Mouse (Mus musculus) lung, postnatal 0 days (tissue): ENCODE results near the gene Hagh.

Source experiments
- CTCF ChIP-seq: IDR thresholded peaks from 2 replicates; pipeline ENCODE4 v1.5.1; 2016; ENCODE audit warnings: antibody characterized with exemption, mild to moderate bottlenecking
- EP300 ChIP-seq: IDR thresholded peaks from 2 replicates; pipeline ENCODE4 v1.6.1; 2016; ENCODE audit warnings: antibody characterized with exemption, mild to moderate bottlenecking, control low read depth

DNA sequence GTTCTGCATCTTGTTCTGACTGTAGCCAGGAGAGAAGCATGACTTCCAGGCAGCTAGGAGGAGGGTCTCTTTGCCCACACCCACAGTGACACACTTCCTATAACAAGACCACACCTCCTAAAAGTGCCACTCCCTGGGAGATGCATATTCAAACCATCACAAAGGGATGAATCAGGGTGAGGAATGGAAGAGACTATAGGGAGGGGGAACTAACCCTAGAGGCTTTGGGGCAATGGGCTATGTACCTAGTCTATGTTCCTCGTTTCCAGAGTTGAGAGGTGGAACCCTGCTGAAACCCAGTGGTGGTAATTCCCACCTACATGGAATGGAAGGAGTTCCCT lies 34.4 kb downstream of the Hagh start:
- TF ChIP-seq CTCF: no peak
- TF ChIP-seq EP300: no peak
